Mouse (Mus musculus) ovary, postnatal 10 days (tissue): Measurements from ENCODE around the gene Sh3gl1.
A peak's percentile ranks its signal among the peaks of the same experiment; 100 is the strongest.

ENCODE experiments used
- DNase-seq: peaks from one replicate; pipeline ENCODE4 v3.0.0; 2022; ENCODE audit warnings: low spot score

Gene Sh3gl1

DNA sequence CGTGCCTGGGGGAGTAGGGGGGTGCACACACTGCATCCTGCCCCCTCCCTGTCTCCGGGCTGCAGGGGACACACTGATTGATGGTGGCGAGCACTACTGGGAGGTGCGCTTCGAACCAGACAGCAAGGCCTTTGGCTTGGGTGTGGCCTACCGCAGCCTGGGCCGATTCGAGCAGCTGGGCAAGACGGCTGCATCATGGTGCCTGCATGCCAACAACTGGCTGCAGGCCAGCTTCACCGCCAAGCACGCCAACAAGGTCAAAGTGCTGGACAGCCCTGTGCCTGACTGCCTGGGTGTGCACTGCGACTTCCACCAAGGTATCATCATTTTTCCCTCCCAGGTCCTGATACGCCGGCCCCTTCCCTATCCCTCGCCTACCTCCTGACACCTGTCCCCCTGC, 40.4 kb downstream of the Sh3gl1 start:
- no peak for DNase-seq

DNA sequence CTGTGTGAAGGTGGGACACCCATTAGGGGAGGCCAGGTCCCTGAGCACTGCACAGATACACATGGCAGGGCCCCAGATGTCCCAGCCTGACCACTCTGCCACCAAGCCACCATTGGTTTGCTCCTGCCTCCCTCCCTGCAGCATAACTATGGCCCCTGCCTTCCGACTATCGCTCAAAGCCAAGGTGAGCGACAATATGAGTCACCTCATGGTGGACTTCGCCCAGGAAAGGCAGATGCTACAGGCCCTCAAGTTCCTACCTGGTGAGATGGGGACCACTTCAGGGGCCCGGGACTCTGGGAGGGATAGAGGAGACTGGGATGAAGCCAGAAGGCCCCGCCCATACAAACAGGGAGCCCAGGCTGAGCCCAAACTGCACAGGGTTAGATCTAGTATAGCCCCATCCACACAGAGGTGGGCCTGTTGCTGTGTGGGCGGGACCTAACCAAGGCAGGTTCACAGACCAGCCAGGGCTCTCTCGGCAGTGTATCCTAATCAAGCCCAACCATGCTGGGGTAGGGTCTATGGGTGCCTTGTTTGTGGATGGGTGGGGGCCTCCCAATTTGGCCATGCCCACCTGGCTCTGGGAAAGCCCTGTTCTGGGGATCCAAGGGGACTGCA, 46.0 kb downstream of the Sh3gl1 start:
- DNase-seq = no peak

DNA sequence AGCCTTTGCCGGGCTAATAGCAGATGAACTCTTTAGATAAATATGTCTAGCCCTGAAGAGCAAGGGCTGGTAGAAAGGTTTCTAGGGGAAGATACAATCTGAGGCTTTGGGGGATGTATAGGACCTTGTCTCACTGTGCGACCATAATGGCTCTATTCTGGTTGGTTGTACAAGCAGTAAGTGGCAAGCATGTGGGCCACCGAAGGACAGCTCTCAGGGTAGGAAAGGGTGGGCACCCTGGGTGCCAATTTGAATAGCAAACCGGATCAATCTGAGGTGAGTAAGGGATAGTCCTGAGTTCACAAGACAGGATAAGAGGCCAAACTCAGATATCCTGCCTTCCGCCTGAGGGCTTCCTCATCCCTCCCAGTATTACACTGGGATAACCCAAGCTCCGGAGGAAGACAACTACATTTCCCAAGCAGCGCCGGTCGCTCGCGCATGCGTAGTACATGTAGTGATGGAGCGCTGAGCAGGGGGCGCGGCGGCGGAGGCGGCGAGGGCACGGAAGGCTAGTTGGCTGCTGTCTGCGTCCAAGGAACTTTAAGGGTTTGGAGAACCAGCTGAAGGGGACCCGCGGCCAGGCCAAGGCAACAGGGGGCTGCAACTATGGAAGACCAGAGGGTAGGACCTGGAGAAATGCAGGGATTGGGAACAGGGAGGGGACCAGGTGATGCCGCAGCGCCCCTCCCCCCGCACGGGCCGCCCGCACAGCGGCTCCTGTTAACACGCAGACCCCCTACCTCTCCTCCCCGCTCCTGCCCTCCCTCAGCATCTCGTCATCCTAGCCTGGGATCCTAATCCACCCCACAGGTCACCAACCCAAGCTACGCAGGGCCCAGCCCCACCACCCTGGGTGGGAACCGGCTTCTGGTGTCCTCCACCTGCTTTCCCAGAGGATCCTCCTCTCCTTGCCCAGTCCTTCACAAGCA, 50.1 kb downstream of the Sh3gl1 start, which contains the start of gene Fsd1:
Gene Fsd1, plus strand, starts transcription at position 480 of the 932 bp plus-strand sequence.
- no peak for DNase-seq

DNA sequence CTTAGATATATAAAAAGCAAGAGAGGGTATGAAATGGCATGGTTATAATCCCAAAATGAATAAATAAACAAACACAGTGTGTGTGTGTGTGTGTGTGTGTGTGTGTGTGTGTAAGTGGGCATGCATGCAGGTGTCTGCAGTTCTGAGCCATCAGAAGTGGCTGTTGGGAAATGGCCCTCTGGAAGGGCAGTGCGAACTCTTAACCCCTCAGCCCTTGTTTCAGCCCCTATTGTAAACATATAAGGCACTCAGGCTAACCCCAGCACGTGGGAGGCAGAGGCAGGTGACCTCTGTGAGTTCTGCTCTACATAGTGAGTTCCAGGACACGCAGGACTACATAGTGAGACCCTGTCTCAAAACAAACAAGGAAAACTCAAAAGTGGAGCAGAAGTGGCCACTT, 59.1 kb downstream of the Sh3gl1 start:
- no peak for DNase-seq

DNA sequence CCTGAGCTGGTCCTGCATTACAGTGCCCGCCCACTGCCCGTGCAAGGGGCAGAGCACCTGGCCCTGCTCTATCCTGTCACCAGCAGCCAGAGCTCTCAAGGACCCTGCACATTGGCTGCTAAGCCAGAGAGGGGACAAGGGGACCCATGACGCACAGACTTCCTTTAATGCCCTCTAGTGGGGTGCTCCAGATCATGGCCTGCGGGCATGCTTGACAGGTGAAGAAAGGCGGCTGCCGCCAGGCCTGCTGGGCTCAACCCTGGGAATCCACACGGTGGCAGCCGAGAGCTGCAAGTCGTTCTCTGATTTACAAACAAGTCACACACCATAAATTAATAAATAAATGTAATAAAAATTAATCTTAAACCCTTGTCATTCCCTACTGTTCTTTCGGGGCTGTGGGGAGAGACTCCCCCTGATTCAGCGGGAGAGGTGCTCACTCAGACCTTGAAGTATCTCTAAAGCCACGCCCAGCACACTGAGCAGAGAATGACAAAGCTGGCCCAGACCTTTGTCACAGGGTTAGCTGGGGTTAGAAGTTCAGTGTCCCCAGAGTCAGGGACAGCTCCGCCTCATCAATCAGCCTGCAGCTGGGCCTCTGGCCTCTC, 60.1 kb downstream of the Sh3gl1 start:
- peak; percentile 52 for DNase-seq

DNA sequence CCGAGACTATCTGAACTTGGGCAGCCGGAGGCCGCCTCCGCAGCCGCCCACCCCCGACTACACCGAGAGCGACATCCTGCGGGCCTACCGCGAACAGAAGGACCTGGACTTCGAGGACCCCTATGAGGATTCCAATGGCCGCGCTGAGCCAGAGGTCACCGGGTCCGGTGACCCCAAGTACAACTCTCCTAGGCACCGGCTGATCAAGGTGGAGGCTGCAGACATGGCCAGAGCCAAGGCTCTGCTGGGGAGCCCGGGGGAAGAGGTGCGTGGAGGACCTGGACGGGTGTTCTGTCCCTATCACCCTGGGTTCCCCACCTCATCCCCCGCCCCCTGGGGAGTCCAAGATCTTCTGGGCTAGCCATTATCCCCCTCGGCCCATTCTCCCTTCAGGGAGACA, 65.0 kb downstream of the Sh3gl1 start:
- no peak for DNase-seq

DNA sequence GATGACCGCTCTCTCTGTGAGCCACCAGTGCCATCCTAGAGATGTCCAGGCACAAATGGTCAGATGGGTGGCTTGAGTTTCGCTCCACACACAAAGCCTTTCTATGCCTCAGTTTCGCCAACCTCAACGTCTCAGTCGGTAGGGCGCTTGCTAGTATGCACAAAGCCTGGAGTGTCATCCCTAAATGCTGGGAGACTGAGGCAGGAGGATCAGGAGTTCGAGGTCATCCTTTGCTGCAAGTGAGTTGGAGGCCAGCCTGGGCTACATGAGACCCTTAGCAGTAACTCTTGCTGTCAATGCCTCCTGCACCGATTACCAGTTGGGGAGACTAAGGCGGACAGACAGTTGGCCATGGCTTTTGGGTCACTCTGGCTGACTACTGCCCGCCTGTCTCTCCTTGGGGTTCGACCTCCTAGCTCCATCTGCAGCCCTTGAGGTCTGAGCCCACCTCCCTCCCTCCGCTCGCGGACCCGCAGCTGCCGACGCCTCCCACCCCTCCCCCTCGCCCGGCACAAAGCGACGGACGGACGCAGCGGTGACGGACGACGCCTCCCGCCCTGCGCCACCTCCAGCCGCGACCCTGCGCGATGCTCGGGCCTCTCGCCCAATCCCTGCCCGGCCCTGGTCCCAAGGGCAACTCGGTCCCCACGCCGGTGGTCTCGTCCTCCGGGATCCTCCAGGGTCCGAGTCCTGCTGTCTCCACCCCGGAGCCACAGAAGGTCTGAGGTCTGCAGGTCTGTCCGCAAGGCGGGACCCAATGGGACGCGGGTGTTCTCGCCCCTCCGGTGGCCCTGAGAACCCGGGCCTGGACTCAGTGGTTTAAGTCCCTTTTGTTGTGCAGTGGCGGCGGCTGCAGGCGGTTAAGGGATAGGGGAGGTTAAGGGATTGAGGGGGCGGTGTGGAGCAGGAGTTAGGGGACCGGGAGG, 66.2 kb downstream of the Sh3gl1 start, which contains the start of gene Shd:
Gene Shd, plus strand, starts transcription at position 502 of the 926 bp plus-strand sequence.
- DNase-seq = no peak

DNA sequence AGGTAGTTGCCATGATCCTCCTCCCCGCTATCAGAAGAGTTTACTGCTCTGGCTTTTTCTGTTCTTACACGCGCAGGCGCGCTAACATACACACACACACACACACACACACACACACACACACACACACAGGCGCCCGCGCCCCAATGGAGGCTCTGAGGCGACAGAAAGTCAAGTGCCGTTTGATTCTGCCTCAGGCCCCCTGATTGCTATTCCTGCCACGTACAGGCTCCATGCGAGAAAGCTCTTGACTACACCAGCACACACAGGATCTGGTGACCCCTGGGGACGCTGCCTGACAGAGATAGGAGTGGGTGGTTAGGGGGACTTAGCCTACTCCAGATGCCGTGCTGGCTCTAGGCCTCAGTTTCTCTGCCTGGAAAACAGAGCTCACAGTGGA, 66.9 kb downstream of the Sh3gl1 start:
- no peak for DNase-seq

DNA sequence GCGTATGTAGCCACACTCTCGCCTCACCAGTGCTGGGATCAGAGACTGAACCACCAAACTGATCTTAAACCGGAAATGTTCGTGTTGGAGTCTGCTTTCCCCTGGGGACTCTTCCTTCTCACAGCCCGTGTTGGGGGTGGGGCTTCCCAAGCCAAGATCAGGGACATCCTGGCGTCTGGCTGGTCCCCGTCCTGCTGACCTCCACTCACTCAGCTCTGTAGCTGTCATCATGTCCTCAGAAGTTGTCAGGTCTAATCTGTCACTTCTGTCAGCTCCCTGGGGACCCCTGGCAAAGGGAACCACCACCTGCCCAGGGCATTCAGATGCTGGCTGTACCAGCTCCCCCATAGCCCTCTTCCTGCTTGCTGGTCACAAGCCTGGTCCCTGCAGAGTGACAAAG, 68.2 kb downstream of the Sh3gl1 start:
- DNase-seq = no peak

DNA sequence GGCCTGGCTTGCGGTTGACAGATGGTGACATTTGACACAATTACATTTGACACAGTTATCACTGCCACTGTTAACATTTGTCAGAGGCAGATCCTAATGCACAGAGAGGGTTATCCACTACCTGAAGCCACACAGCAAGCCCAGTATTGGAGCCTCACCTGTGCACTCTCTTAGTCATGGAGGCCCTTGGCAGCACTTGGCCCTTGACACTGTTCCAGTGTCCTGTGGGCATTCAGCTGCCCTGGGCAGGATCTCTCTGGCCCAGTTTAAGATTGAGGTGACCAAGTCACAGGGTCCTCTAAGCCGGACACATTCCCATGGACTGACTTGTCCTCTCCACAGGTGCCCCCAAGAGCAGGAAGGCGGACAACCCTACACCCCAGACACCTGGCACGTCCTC, 69.2 kb downstream of the Sh3gl1 start:
- DNase-seq = no peak
